Mouse (Mus musculus): ENCODE measurements around the gene AI464131. TPM values are rescaled to one million over a fixed set of nuclear protein-coding genes. Genes with fewer than 3 reads are reported as not detected.
A peak's percentile ranks its signal among the peaks of the same experiment; 100 is the strongest.

Gene AI464131
- polyA plus RNA-seq, 1 experiment from 2014 or later, result 9.3 TPM

DNA sequence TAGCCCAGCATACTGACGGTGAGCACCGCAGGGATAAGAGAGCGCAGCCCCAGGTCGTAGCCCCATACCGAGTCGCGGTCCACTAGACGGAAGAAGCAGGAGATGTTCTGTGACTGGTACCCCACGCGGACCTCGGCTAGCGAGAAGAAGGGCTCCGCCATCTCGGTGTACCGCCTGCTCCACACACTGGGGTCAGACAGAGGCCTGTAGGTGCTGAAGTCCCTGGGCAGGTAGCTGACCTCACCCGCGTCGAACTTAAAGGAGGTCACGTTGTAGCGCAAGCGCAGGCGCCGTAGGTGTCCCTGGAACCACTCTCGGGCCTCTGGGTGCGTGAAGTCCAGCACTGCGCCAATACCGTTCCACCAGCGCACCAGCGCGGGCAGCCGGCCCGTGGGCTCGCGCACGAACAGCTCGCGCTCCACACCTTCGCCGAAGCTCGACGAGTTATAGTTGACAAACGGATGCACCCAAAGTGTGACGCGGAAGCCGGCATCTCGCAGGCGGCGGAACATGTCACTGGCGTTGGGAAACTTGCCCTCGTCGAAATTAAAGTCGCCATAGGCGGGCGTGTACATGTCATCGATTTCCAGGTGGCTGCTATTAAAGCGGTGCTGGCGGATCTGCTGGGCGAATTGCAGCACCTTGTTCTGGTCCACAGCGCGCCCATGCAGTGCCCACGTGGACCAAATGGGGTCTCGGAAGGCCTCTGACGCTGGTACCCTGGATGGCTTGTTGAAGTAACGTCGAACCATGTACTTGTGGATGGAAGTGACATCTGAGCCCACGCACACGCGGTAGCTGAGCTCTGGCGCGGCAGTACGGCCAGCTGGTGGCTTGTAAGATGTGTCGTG lies 4.7 kb downstream of the AI464131 start:
- Histone ChIP-seq H3K4me3 (ENCODE audit: low read length) (peak overlapping the region; percentile 39), H3K4me1 (ENCODE audit: insufficient read depth, low read length) (peaks cover 39% of the 10 kb centered on the region), H3K36me3 (ENCODE audit: insufficient read depth, low read length) (no peaks in the 10 kb centered on the region), H3K9ac (replicated peaks; ENCODE audit: low read length) (0 out of 2 replicates have a peak overlapping the region, but pooled peaks have one; percentile 35), H3K4me2 (replicated peaks; ENCODE audit: low read depth, low read length) (peak overlapping the region; percentile 51), H3K27me3 (ENCODE audit: insufficient read depth, low read length) (peaks cover 57% of the 10 kb centered on the region), H3K27ac (ENCODE audit: low read length) (no peak overlapping the region), H3K9me3 (ENCODE audit: low read length) (no peaks in the 10 kb centered on the region)
- 10% methylated on average over 72 of the region's 72 CpGs for WGBS
- ATAC-seq (ENCODE audit: low FRiP score, low TSS enrichment), result no peak

DNA sequence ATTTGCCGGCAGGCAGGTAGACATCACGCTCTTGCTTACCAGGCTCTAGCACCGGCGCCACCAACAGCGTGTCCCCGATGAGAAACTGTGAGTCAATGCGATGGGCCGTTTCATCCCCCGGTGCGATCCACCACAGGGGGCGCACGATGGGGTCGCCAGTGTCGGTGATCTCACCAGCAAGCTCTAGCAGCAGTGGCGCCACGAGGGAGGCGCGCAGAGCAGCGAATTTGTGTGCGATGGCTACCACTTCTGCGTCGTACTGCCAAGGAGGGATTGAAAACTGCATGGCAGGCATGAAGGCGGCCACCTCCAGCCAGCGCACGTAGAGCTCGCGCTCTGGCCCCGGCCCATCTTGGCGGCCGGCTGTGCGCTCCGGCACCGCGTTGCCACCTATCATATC lies 5.3 kb downstream of the AI464131 start:
- no peaks in the 10 kb centered on the region for H3K9me3 ChIP-seq (ENCODE audit: low read length)
- H3K27ac ChIP-seq (ENCODE audit: low read length), result no peak overlapping the region
- no peaks in the 10 kb centered on the region for H3K36me3 ChIP-seq (ENCODE audit: insufficient read depth, low read length)
- H3K4me3 ChIP-seq (ENCODE audit: low read length), result peak overlapping the region; percentile 39
- peak overlapping the region; percentile 51 for H3K4me2 ChIP-seq (replicated peaks; ENCODE audit: low read depth, low read length)
- peaks cover 36% of the 10 kb centered on the region for H3K4me1 ChIP-seq (ENCODE audit: insufficient read depth, low read length)
- H3K9ac ChIP-seq (replicated peaks; ENCODE audit: low read length), result peak overlapping the region; percentile 35; the same call in 1 of the 2 replicates
- 3% methylated on average over 34 of the region's 34 CpGs for WGBS
- H3K27me3 ChIP-seq (ENCODE audit: insufficient read depth, low read length), result peaks cover 57% of the 10 kb centered on the region
- no peak; the same call in 1 of the 2 replicates for ATAC-seq (ENCODE audit: low FRiP score, low TSS enrichment)

DNA sequence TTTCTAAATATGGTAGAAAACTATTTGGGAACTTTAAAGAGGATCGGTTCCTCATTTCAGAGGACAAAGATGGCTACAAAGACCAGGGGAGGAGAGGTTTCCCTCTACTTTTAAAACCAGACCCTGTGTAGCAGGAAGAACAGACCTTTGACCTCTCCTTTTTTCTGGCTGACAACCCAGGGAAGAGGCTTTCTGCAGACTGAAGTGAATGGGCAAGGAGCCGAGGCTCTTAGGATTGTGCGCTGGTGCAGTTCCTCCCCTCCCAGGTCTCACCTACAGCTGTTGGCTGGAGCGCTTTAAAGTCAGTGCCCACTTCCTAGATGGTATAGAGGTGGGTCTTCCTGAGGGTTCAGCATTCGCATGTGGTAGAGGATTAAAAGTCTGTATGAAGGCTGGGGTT lies 5.8 kb downstream of the AI464131 start:
- Histone ChIP-seq H3K9ac (replicated peaks; ENCODE audit: low read length) (no peak overlapping the region), H3K27ac (ENCODE audit: low read length) (no peak overlapping the region), H3K4me3 (ENCODE audit: low read length) (no peak overlapping the region), H3K9me3 (ENCODE audit: low read length) (no peaks in the 10 kb centered on the region), H3K4me2 (replicated peaks; ENCODE audit: low read depth, low read length) (peak overlapping the region; percentile 51; the same call in 1 of the 2 replicates), H3K36me3 (ENCODE audit: insufficient read depth, low read length) (no peaks in the 10 kb centered on the region), H3K4me1 (ENCODE audit: insufficient read depth, low read length) (peaks cover 31% of the 10 kb centered on the region), H3K27me3 (ENCODE audit: insufficient read depth, low read length) (peaks cover 51% of the 10 kb centered on the region)
- ATAC-seq (ENCODE audit: low FRiP score, low TSS enrichment), result no peak
- WGBS, result 60% methylated on average over 5 of the region's 5 CpGs

DNA sequence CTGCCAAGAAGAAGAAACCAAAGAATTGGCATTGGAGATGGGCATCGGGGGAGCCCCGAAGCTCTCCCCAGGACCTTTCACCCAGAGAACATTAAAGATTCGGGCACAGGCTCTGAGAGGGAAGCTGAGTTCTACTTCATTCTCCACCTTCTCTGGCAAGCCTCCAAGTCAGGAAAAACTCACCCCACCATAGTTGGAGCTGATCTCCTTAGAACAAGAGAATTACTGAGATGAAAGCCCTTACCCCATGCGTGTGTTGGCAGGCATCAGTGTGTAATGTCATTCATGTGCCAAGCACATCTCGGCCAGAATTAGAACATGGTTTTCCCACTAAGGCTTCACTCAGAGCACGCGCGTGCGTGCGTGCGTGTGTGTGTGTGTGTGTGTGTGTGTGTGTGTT lies 7.0 kb downstream of the AI464131 start:
- no peaks in the 10 kb centered on the region for H3K9me3 ChIP-seq (ENCODE audit: low read length)
- WGBS, result 87% methylated on average over 11 of the region's 11 CpGs
- H3K27me3 ChIP-seq (ENCODE audit: insufficient read depth, low read length), result peaks cover 39% of the 10 kb centered on the region
- H3K36me3 ChIP-seq (ENCODE audit: insufficient read depth, low read length), result no peaks in the 10 kb centered on the region
- ATAC-seq (ENCODE audit: low FRiP score, low TSS enrichment), result no peak
- H3K4me2 ChIP-seq (replicated peaks; ENCODE audit: low read depth, low read length), result no peak overlapping the region
- H3K9ac ChIP-seq (replicated peaks; ENCODE audit: low read length), result no peak overlapping the region
- no peak overlapping the region for H3K4me3 ChIP-seq (ENCODE audit: low read length)
- peaks cover 27% of the 10 kb centered on the region for H3K4me1 ChIP-seq (ENCODE audit: insufficient read depth, low read length)
- H3K27ac ChIP-seq (ENCODE audit: low read length), result no peak overlapping the region

DNA sequence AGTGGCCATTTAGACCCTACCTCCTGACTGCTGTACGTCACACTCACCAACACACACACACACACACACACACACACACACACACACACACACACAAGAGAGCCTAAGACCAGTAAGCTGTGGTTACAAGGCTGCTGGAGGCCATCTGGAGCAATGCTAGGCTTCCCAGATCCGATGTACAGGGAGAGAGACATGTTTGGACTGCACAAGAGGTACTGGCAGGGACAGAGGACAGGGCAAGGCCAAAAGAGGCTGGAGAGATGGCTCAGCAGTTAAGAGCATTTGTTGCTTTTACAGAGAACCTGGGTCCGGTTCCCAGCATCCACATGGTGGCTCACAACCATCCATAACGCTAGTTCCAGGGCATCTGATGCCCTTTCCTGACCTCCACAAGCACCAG lies 7.8 kb downstream of the AI464131 start:
- peak overlapping the region; percentile 7; the same call in 1 of the 2 replicates for H3K27ac ChIP-seq (ENCODE audit: low read length)
- H3K4me2 ChIP-seq (replicated peaks; ENCODE audit: low read depth, low read length), result no peak overlapping the region
- WGBS, result 83% methylated on average over 4 of the region's 4 CpGs
- no peak overlapping the region for H3K9ac ChIP-seq (replicated peaks; ENCODE audit: low read length)
- H3K36me3 ChIP-seq (ENCODE audit: insufficient read depth, low read length), result no peaks in the 10 kb centered on the region
- H3K4me1 ChIP-seq (ENCODE audit: insufficient read depth, low read length), result peaks cover 27% of the 10 kb centered on the region
- H3K9me3 ChIP-seq (ENCODE audit: low read length), result no peaks in the 10 kb centered on the region
- peaks cover 32% of the 10 kb centered on the region for H3K27me3 ChIP-seq (ENCODE audit: insufficient read depth, low read length)
- no peak overlapping the region for H3K4me3 ChIP-seq (ENCODE audit: low read length)
- ATAC-seq (ENCODE audit: low FRiP score, low TSS enrichment), result no peak

DNA sequence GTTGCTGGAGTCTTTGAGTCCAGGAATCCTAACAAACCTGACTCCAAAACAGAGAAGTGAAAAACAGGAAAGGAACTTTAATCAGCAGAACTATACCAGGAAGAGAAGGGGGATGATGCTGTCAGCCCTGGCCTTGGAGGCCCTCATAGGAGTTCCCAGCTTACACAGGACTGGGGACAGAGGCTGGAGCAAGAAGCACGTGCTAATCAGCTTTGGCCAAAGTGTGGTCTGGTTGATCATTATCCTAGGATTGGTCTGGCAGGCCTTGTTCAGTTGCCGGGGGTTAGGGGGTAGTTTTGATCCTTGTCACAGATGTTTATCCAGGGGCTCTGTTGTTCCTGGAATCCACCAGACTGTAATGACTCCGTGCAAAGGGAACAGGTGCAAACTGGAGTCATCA lies 8.5 kb downstream of the AI464131 start:
- Histone ChIP-seq H3K36me3 (ENCODE audit: insufficient read depth, low read length) (no peaks in the 10 kb centered on the region), H3K27me3 (ENCODE audit: insufficient read depth, low read length) (peaks cover 25% of the 10 kb centered on the region), H3K9ac (replicated peaks; ENCODE audit: low read length) (no peak overlapping the region), H3K4me3 (ENCODE audit: low read length) (no peak overlapping the region), H3K4me2 (replicated peaks; ENCODE audit: low read depth, low read length) (no peak overlapping the region), H3K4me1 (ENCODE audit: insufficient read depth, low read length) (peaks cover 26% of the 10 kb centered on the region), H3K27ac (ENCODE audit: low read length) (peak overlapping the region; percentile 68), H3K9me3 (ENCODE audit: low read length) (no peaks in the 10 kb centered on the region)
- ATAC-seq (ENCODE audit: low FRiP score, low TSS enrichment), result peak; percentile 29; the same call in 1 of the 2 replicates
- WGBS, result 26% methylated on average over 3 of the region's 3 CpGs

DNA sequence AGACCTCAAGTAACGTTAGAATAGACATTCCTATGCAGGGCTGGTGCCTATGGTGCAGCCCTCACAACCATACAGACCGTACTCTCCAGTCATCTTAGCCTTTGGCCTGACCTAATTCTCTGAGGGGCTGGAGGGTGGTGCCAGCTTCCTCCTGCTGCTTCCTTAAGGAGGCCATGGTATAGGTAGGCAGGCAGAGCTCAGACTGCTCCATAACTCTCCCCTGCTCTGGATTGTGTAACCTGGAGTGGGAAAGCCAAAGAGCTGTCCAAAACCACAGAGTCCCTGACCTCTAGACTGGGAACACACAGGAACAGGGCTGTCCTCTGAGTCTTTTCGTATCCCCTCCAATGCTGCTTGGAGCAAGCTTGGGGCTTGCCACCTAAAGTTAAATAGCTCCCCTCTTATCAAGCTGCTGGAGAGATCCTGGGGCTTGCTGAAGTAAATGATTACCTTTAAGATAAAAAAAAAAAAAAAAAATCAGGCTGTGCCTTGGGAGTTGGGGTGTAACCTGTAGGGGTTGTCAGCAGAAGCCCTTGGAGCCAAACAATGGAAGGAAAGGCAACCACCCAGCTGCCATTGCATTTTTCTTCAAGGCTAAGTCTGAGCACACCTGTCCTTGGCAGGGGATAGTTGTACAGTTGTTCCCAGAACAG lies 9.3 kb downstream of the AI464131 start:
- Histone ChIP-seq H3K9ac (replicated peaks; ENCODE audit: low read length) (no peak overlapping the region), H3K27ac (ENCODE audit: low read length) (peak overlapping the region; percentile 68), H3K9me3 (ENCODE audit: low read length) (no peaks in the 10 kb centered on the region), H3K36me3 (ENCODE audit: insufficient read depth, low read length) (no peaks in the 10 kb centered on the region), H3K4me2 (replicated peaks; ENCODE audit: low read depth, low read length) (no peak overlapping the region), H3K27me3 (ENCODE audit: insufficient read depth, low read length) (peaks cover 17% of the 10 kb centered on the region), H3K4me1 (ENCODE audit: insufficient read depth, low read length) (peaks cover 18% of the 10 kb centered on the region), H3K4me3 (ENCODE audit: low read length) (no peak overlapping the region)
- ATAC-seq (ENCODE audit: low FRiP score, low TSS enrichment), result peak; percentile 32; the same call in 1 of the 2 replicates
- WGBS, result 74% methylated on average over 3 of the region's 3 CpGs

DNA sequence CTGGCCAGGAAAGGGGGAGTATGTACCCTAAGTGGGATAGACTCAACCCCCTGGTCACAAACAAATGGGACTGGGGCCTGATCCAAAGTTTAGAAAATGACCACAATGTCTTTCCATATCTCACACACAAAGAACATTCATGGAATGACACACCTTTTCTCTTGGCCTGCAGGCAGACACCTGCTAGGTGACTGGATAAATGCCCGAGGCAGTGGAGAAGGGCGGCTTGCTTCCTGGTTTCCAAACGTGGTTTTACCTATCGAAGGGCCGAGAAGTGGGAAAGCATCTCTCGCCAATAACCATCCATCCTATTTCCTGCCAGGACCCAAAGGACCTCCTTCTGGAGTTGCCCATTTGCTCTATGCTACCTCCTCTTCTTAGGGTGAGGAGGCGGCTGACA lies 9.9 kb downstream of the AI464131 start:
- no peak for ATAC-seq (ENCODE audit: low FRiP score, low TSS enrichment)
- peaks cover 11% of the 10 kb centered on the region for H3K4me1 ChIP-seq (ENCODE audit: insufficient read depth, low read length)
- WGBS, result 81% methylated on average over 7 of the region's 7 CpGs
- peaks cover 11% of the 10 kb centered on the region for H3K27me3 ChIP-seq (ENCODE audit: insufficient read depth, low read length)
- H3K4me3 ChIP-seq (ENCODE audit: low read length), result no peak overlapping the region
- H3K4me2 ChIP-seq (replicated peaks; ENCODE audit: low read depth, low read length), result no peak overlapping the region
- H3K9me3 ChIP-seq (ENCODE audit: low read length), result no peaks in the 10 kb centered on the region
- no peak overlapping the region for H3K27ac ChIP-seq (ENCODE audit: low read length)
- no peak overlapping the region for H3K9ac ChIP-seq (replicated peaks; ENCODE audit: low read length)
- no peaks in the 10 kb centered on the region for H3K36me3 ChIP-seq (ENCODE audit: insufficient read depth, low read length)

DNA sequence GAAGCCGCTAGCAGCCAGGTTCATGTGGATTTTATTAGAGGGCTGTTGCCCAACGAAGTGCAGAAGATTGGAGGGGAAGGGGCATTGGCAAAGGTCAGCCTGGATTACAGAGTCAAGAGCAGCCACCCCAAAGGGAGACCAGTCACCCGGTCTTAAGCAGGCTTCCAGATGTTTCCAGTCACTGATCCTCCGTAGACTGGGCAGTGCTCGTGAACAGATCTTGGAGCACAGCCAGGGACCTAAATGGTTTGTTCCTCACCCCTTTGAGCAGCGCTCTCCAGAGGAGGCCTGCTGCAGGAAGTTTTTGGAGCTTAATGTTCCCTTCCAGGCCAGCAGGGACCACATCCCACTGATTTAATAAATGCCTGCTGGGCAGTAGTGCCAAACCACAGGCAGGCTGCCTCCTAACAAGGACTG lies 21.3 kb downstream of the AI464131 start:
- Histone ChIP-seq H3K27me3 (ENCODE audit: insufficient read depth, low read length) (no peaks in the 10 kb centered on the region), H3K4me1 (ENCODE audit: insufficient read depth, low read length) (peaks cover 8% of the 10 kb centered on the region), H3K9me3 (ENCODE audit: low read length) (peaks cover 4% of the 10 kb centered on the region; the same call in 1 of the 2 replicates), H3K36me3 (ENCODE audit: insufficient read depth, low read length) (peaks cover 2% of the 10 kb centered on the region; the same call in 1 of the 2 replicates), H3K27ac (ENCODE audit: low read length) (peak overlapping the region; percentile 19; the same call in 1 of the 2 replicates), H3K4me2 (replicated peaks; ENCODE audit: low read depth, low read length) (no peak overlapping the region), H3K4me3 (ENCODE audit: low read length) (no peak overlapping the region), H3K9ac (replicated peaks; ENCODE audit: low read length) (no peak overlapping the region)
- ATAC-seq (ENCODE audit: low FRiP score, low TSS enrichment), result peak; percentile 85
- WGBS, result 27% methylated on average over 6 of the region's 6 CpGs

All from kidney, embryonic 16.5 days (tissue).